Mouse (Mus musculus) ES-Bruce4 (cell line): ENCODE measurements around the gene Ppm1a. TPM values are rescaled to one million over a fixed set of nuclear protein-coding genes. Genes with fewer than 3 reads are reported as not detected.

Experiments used
- H3K27ac ChIP-seq: 2 replicates; pipeline ENCODE4 v1.5.1; 2012; ENCODE audit warnings: low read length, inconsistent platforms; ENCODE audit not compliant: insufficient read depth
- H3K27me3 ChIP-seq: 2 replicates; pipeline ENCODE4 v1.6.1; 2012; ENCODE audit warnings: mild to moderate bottlenecking, low read length, inconsistent platforms; ENCODE audit not compliant: control insufficient read depth, poor library complexity, insufficient read depth, severe bottlenecking
- H3K36me3 ChIP-seq: 2 replicates; pipeline ENCODE4 v1.6.1; 2012; ENCODE audit warnings: inconsistent platforms, mild to moderate bottlenecking, low read length, moderate library complexity; ENCODE audit not compliant: control insufficient read depth, poor library complexity, insufficient read depth, severe bottlenecking
- H3K4me1 ChIP-seq: one replicate; pipeline ENCODE4 v1.8.1; 2011; ENCODE audit warnings: low read length; ENCODE audit not compliant: control insufficient read depth, insufficient read depth
- H3K4me3 ChIP-seq: 2 replicates; pipeline ENCODE4 v1.5.1; 2011; ENCODE audit warnings: low read depth, mild to moderate bottlenecking, low read length
- H3K9ac ChIP-seq: 2 replicates; pipeline ENCODE4 v1.6.1; 2012; ENCODE audit warnings: low read depth, mild to moderate bottlenecking, inconsistent platforms; ENCODE audit not compliant: poor library complexity, severe bottlenecking
- H3K9me3 ChIP-seq: replicated peaks from 2 replicates; pipeline ENCODE4 v1.6.1; 2012; ENCODE audit warnings: mild to moderate bottlenecking, low read length, inconsistent platforms; ENCODE audit not compliant: control insufficient read depth, poor library complexity, insufficient read depth, severe bottlenecking
- CTCF ChIP-seq: IDR thresholded peaks from one replicate; pipeline ENCODE4 v1.8.1; 2011; ENCODE audit warnings: low read depth, low read length
- EP300 ChIP-seq: IDR thresholded peaks from 2 replicates; pipeline ENCODE4 v1.6.1; 2011; ENCODE audit warnings: low read depth, low read length; ENCODE audit not compliant: insufficient read depth
- POLR2A ChIP-seq: IDR thresholded peaks from one replicate; pipeline ENCODE4 v1.8.1; 2011; ENCODE audit warnings: low read length; ENCODE audit not compliant: insufficient read depth
- polyA plus RNA-seq: library from polyadenylated mRNA; stranded (reverse); fragments of >200 nt; gene quantifications from 2 replicates; pipeline ENCODE4 v1.2.4, GENCODE M21; 2011; ENCODE audit warnings: low read depth; ENCODE audit not compliant: missing spikeins, insufficient read depth, insufficient read length

Ppm1a gene
- polyA plus RNA-seq, 1 experiment = 202 TPM

DNA sequence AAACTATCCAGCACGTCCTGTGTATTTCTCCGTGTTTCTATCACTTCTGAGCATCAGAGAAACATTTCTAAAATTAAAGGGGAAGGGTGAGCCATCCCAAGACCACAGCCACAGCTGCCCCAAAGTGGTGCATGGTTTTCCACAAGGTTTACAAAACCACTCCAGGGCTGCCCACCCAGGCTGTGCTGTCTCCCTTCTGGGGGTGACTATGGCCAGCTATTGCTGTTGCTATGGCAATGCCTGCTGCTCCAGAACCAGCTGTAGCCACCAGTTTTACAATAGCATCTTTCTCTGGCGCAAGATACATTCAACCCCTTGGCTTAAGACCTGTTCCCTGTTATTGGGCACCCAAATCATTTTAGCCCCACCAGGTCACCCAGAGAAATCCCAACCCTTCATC lies 54.3 kb downstream of the Ppm1a start:
- no peak for TF ChIP-seq CTCF
- no peak for TF ChIP-seq POLR2A
- no peak for TF ChIP-seq EP300
- Histone ChIP-seq H3K4me3 (no peak overlapping the region), H3K9ac (no peak overlapping the region), H3K27me3 (no peaks in the 10 kb centered on the region), H3K27ac (no peak overlapping the region), H3K4me1 (no peaks in the 10 kb centered on the region), H3K36me3 (no peaks in the 10 kb centered on the region), H3K9me3 (no peaks in the 10 kb centered on the region)

DNA sequence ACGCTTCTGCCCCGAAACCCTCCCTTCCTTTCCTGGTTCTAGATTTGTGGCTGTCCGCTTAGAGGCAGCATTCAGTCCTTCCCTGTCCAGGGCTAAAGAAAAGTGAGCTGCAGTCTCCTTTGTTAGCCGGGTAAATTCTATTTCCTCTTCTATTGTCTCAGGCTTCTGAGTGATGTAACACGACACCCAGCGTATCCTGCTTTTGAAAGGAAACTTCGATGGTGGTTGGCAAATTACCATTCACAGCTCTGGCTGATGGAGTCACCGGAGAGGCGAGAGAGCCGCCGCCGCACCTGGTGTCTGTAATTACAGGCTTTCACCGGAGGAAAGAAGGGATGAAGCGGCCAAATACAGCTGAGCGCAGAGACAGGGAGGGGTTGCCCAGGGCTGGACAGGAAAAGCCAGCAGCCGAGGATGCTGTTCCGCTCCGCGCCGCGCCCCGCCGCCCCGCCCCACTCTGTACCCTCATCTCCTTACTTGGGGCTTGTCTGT lies 63.7 kb downstream of the Ppm1a start:
- Histone ChIP-seq H3K27ac (peak overlapping the region; percentile 90), H3K36me3 (no peaks in the 10 kb centered on the region), H3K27me3 (no peaks in the 10 kb centered on the region), H3K4me3 (0 out of 2 replicates have a peak overlapping the region, but pooled peaks have one; percentile 19), H3K9me3 (no peaks in the 10 kb centered on the region), H3K9ac (0 out of 2 replicates have a peak overlapping the region, but pooled peaks have one; percentile 28), H3K4me1 (peaks cover 3% of the 10 kb centered on the region)
- TF ChIP-seq POLR2A (no peak), EP300 (peak; percentile 38; the same call in 1 of the 2 replicates), CTCF (no peak)

DNA sequence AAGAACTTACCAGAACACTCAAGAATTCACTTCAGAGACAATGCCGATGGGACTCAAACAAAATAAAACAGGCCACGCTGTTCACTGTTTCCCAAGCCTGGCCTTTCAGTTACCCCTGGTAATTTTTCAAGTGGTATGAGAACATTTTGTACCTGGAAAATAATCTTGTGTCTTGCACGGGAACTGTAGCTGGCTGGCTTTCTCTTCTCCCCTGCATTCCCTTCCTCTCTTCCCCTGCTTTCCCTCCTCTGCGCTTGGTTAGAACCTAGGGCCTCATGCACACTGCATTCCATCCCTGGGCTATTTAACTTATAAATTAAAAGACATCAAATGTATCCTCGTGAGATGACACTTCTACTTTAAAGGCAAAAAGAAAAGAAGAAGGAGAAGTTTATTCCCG lies 64.3 kb downstream of the Ppm1a start:
- Histone ChIP-seq H3K4me1 (peaks cover 3% of the 10 kb centered on the region), H3K27me3 (no peaks in the 10 kb centered on the region), H3K9me3 (no peaks in the 10 kb centered on the region), H3K9ac (peak overlapping the region; percentile 28; the same call in 1 of the 2 replicates), H3K27ac (peak overlapping the region; percentile 90), H3K4me3 (0 out of 2 replicates have a peak overlapping the region, but pooled peaks have one; percentile 19), H3K36me3 (no peaks in the 10 kb centered on the region)
- TF ChIP-seq CTCF (no peak), POLR2A (no peak), EP300 (no peak)

DNA sequence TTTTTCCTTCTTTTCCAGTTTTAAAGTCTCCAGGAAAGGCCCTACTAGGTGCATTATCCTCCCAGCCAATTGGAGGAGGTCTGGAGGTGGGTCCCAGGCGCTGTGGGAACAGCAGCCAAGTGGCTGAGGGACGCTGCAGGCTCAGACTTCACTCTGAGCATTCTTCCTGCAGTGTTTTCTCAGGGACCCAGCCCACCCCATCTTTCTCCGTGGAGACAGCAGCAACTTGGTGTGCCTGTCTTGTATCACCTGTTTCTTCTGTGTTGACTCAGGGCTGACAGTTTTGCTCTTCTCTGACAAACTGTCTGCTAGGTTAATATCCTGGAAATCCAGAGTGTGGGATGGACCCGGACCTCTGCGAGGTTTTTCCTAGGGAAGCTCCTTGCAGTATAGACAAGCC lies 68.4 kb downstream of the Ppm1a start:
- TF ChIP-seq POLR2A (no peak), CTCF (no peak), EP300 (no peak)
- no peak overlapping the region for H3K9ac ChIP-seq
- no peak overlapping the region for H3K27ac ChIP-seq
- H3K9me3 ChIP-seq = no peaks in the 10 kb centered on the region
- no peaks in the 10 kb centered on the region for H3K27me3 ChIP-seq
- H3K4me3 ChIP-seq = no peak overlapping the region
- H3K4me1 ChIP-seq = peaks cover 3% of the 10 kb centered on the region
- H3K36me3 ChIP-seq = no peaks in the 10 kb centered on the region

DNA sequence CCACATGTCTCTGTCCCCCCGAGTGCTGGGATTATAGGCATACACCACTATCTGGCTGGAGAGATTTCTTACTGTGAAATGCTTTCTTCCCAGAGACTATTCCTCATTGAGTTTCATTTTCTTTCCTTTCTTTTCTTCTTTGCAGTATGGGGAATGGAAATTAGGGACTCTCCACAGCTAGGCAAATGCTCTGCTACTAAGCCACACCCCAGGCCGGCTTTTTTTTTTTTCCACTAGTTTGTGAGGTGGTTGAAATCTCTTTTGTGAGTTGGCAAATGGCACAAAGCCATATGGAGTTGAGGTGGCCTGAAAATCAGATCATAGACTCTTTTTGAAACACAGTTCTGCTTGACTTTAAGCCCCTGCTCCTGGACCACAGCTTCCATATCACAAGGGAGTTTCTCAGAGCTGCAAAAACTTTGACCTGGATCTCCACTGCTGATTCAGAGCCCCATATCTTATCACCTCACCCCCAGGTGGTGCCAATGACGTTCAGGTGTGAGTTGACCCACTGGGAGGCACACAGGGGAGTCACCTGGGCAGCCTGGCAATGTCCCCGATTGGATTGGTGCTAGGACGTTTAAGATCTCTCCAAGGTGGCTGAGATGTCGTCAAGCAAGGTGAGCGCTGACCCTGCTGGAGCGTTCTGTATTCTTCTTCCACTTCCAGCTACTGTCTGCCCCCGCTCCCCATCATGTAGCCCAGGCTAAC lies 71.7 kb downstream of the Ppm1a start:
- H3K36me3 ChIP-seq = no peaks in the 10 kb centered on the region
- H3K9ac ChIP-seq = no peak overlapping the region
- H3K27ac ChIP-seq = no peak overlapping the region
- no peak for TF ChIP-seq EP300
- no peak for TF ChIP-seq POLR2A
- TF ChIP-seq CTCF = no peak
- no peak overlapping the region for H3K4me3 ChIP-seq
- no peaks in the 10 kb centered on the region for H3K27me3 ChIP-seq
- peaks cover 2% of the 10 kb centered on the region for H3K4me1 ChIP-seq
- no peaks in the 10 kb centered on the region for H3K9me3 ChIP-seq

DNA sequence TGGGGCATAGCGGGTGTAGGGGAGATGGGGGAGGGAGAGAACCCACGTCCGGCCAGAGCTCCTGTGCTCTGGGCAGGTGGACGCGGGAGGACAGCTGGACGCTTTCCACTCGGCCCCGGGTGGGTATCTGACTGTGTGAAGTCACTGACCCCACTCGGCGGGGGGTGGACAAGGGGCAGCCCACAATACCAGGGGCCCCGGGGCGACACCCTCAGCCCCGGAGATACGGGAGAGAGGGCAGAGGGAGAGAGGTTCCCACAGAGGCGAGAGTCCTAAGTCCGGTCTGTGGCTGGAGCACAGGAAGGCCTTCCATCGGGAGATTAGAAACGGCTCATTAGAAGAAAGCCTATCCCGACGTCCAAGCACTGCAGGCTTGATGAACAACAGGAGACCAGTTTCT lies 72.5 kb downstream of the Ppm1a start:
- H3K9ac ChIP-seq = no peak overlapping the region
- H3K27me3 ChIP-seq = no peaks in the 10 kb centered on the region
- H3K27ac ChIP-seq = no peak overlapping the region
- no peaks in the 10 kb centered on the region for H3K9me3 ChIP-seq
- peaks cover 2% of the 10 kb centered on the region for H3K4me1 ChIP-seq
- no peak overlapping the region for H3K4me3 ChIP-seq
- no peaks in the 10 kb centered on the region for H3K36me3 ChIP-seq
- TF ChIP-seq EP300 = no peak
- no peak for TF ChIP-seq CTCF
- TF ChIP-seq POLR2A = no peak
